Mouse (Mus musculus) thymus, adult 2 months (tissue): ENCODE results near the gene Ppfia3.

Source experiments
- CTCF ChIP-seq: fragments of 200-500 bp; IDR thresholded peaks from 2 replicates; pipeline ENCODE4 v1.5.1; 2012; ENCODE audit warnings: mild to moderate bottlenecking, control low read depth, low read length, moderate library complexity, borderline replicate concordance; ENCODE audit not compliant: control insufficient read depth, poor library complexity, insufficient read depth; ENCODE audit errors: extremely low read depth
- POLR2A ChIP-seq: fragments of 200-500 bp; IDR thresholded peaks from 2 replicates; pipeline ENCODE4 v1.6.1; 2012; ENCODE audit warnings: mild to moderate bottlenecking, low read length, control low read depth, moderate library complexity; ENCODE audit not compliant: control insufficient read depth, poor library complexity, insufficient read depth; ENCODE audit errors: extremely low read depth

DNA sequence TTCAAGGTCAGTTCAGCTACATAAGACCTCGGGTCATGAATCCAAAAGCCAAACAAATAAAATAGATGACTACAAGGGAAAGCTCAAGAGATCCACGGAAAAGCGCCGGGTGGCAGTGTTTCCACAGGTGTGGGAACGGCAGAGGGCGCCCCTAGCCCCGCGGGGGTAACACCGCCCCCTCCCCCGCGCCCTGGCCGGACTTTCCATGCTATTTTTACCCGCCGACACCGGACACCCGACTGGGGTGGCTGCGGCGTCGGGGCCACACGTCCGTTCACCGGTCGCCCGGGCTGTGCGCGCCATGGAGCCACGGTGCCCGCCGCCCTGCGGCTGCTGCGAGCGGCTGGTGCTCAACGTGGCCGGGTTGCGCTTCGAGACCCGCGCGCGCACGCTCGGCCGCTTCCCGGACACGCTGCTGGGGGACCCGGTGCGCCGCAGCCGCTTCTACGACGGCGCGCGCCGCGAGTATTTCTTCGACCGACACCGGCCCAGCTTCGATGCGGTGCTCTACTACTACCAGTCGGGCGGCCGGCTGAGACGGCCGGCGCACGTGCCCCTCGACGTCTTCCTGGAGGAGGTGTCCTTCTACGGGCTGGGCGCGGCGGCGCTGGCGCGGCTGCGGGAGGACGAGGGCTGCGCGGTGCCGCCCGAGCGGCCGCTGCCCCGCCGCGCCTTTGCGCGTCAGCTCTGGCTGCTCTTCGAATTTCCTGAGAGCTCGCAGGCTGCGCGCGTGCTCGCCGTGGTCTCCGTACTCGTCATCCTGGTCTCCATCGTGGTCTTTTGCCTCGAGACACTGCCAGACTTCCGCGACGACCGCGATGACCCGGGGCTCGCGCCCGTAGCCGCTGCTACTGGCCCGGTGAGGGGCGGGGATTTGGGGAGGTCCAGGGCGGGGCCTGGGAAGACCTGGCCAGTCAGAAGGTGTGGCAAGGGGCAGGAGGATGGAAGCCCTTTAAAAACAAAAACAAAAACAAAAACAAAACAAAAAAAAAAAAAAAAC is 39.6 kb upstream of the Ppfia3 start:
- TF ChIP-seq CTCF, result 0 out of 2 replicates have a peak, but pooled peaks have one; percentile 12
- no peak for TF ChIP-seq POLR2A
